Mouse (Mus musculus) bone marrow, adult 2 months (tissue): Measurements from ENCODE around the gene Akap6. TPM values are rescaled to one million over a fixed set of nuclear protein-coding genes. Genes with fewer than 3 reads are reported as not detected.

Experiments
- H3K27ac ChIP-seq: fragments of 200-500 bp; 2 replicates; pipeline ENCODE4 v1.5.1; 2012; ENCODE audit warnings: low read depth, mild to moderate bottlenecking, control low read depth, inconsistent platforms, low read length; ENCODE audit not compliant: control insufficient read depth, poor library complexity, insufficient read depth
- H3K4me1 ChIP-seq: fragments of 200-500 bp; 2 replicates; pipeline ENCODE4 v1.6.1; 2011; ENCODE audit warnings: low read length; ENCODE audit not compliant: control insufficient read depth, insufficient read depth
- H3K4me3 ChIP-seq: fragments of 200-500 bp; replicated peaks from 2 replicates; pipeline ENCODE3; 2011; ENCODE audit warnings: mild to moderate bottlenecking, low read depth, low read length, control low read depth; ENCODE audit not compliant: control insufficient read depth
- CTCF ChIP-seq: fragments of 200-500 bp; IDR thresholded peaks from 2 replicates; pipeline ENCODE4 v1.5.1; 2011; ENCODE audit warnings: low read length, control low read depth; ENCODE audit not compliant: control insufficient read depth, insufficient read depth
- POLR2A ChIP-seq: fragments of 200-500 bp; IDR thresholded peaks from 2 replicates; pipeline ENCODE4 v1.6.1; 2011; ENCODE audit warnings: low read depth, mild to moderate bottlenecking, control low read depth, low read length, borderline replicate concordance; ENCODE audit not compliant: control insufficient read depth
- WGBS: fragments of 180-500 bp; shearing (Covaris S2); methylation state at CpG from one replicate; pipeline ENCODE4 v1.1.7; 2018; 5-methylcytosine and 5-hydroxymethylcytosine counted together
- polyA plus RNA-seq: library from polyadenylated mRNA; stranded (reverse); fragments of >200 nt; gene quantifications from 2 replicates; pipeline ENCODE4 v1.2.4, GENCODE M21; 2011; ENCODE audit warnings: low replicate concordance; ENCODE audit not compliant: missing spikeins, insufficient read depth, insufficient read length

Gene Akap6
- polyA plus RNA-seq, 1 experiment = 0.37 TPM

DNA sequence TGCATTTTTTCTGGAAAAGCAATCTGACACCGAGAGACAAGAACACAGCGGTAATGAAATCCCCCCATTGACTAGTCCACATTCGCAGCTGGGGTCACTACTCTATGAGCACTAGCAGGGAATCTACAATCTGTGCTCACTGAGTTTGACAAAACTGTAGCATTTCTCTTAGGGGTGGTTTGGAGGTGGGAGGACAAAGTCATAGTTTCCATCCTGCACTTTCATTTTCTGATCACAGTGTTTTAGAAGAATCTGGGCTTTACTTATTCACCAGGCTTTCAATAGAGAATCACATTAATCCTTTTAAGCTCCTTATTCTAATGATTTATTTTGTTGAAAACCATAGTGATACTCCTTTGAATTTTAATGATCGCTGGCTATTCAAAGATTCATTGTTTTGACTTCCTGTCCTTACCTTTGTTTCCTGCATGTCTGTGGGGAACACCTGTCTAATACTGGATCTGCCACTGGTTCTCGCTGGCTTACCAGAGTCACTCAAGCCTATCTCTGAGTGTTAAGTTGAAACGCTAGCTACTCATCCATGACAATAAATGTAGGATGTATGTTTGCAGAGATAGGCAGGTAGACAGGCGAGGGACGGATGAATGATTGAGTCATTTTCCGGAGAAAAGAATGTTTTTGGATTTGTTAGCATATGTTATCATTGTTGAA is 325.5 kb downstream of the Akap6 start:
- 82% methylated on average over 9 of the region's 9 CpGs for WGBS

GRCm38 (mm10) chr12:53027308-53027707 is 328.1 kb downstream of the Akap6 start:
- WGBS = 52% methylated on average over 4 of the region's 4 CpGs
- H3K4me1 ChIP-seq = no peaks in the 10 kb centered on the region
- no peak for TF ChIP-seq POLR2A
- H3K4me3 ChIP-seq = no peak overlapping the region
- H3K27ac ChIP-seq = no peak overlapping the region

More for the DNA sequence above, 325.5 kb downstream of the Akap6 start:
- TF ChIP-seq POLR2A = no peak
- TF ChIP-seq CTCF = no peak
- Histone ChIP-seq H3K4me1 (no peaks in the 10 kb centered on the region), H3K4me3 (no peak overlapping the region), H3K27ac (no peak overlapping the region)

DNA sequence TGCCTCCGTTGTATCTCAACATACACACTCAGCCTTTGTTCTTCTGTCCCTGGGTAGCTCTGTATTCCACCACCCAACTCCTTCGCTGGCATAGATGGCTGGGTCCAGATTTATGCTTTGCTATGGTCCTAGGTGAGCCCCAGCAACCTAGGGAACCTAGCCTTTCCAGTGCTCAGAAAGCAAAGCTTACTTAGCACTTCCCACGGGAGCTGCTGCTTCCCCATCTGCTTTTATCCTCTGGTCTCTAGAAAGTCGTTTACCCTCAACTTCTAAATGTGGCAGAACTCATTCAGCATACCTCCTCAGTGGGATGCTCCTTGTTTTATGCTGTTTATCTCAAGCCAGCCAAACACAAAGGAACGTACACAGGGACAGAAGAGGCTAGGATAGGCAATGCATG is 329.7 kb downstream of the Akap6 start:
- WGBS = 56% methylated on average over 5 of the region's 5 CpGs
- TF ChIP-seq POLR2A (no peak), CTCF (no peak)
- Histone ChIP-seq H3K4me1 (no peaks in the 10 kb centered on the region), H3K27ac (no peak overlapping the region), H3K4me3 (no peak overlapping the region)

- no peak for TF ChIP-seq POLR2A
- no peak for TF ChIP-seq CTCF
- Histone ChIP-seq H3K4me1 (no peaks in the 10 kb centered on the region), H3K27ac (no peak overlapping the region), H3K4me3 (no peak overlapping the region)
- WGBS = 76% methylated on average over 6 of the region's 6 CpGs
Observed at GRCm38 (mm10) chr12:53029910-53030309, 330.7 kb downstream of the Akap6 start.

DNA sequence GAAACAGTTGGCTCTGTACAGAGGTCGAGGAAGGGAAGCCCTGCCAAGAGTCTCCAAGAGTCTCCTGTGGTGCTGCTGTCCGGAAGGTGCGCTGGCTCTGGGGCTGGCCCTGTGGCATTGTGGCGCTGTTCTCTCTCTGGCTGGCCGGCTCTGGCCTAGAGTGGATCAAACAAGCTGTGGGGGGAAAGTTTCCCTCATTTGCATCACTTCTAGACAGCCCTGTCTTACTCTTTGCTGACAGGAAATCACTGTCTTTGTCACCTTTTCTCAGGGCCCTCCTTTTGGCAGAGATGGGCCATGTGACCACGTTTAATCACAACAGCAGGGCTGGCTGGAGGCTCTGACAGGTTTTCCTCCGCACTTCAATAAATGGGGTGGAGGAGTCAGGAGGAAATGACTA is 333.6 kb downstream of the Akap6 start:
- H3K4me1 ChIP-seq = no peaks in the 10 kb centered on the region
- no peak overlapping the region for H3K27ac ChIP-seq
- TF ChIP-seq CTCF (no peak), POLR2A (no peak)
- 41% methylated on average over 7 of the region's 7 CpGs for WGBS
- no peak overlapping the region for H3K4me3 ChIP-seq

- Histone ChIP-seq H3K27ac (no peak overlapping the region), H3K4me1 (no peaks in the 10 kb centered on the region), H3K4me3 (no peak overlapping the region)
- 78% methylated on average over 14 of the region's 14 CpGs for WGBS
- TF ChIP-seq POLR2A (no peak), CTCF (no peak)
Observed at GRCm38 (mm10) chr12:53033404-53033913, 334.3 kb downstream of the Akap6 start.

GRCm38 (mm10) chr12:53040634-53041033 is 341.5 kb downstream of the Akap6 start:
- Histone ChIP-seq H3K27ac (no peak overlapping the region), H3K4me3 (no peak overlapping the region), H3K4me1 (no peaks in the 10 kb centered on the region)
- no peak for TF ChIP-seq POLR2A
- no peak for TF ChIP-seq CTCF
- 82% methylated on average over 5 of the region's 5 CpGs for WGBS

DNA sequence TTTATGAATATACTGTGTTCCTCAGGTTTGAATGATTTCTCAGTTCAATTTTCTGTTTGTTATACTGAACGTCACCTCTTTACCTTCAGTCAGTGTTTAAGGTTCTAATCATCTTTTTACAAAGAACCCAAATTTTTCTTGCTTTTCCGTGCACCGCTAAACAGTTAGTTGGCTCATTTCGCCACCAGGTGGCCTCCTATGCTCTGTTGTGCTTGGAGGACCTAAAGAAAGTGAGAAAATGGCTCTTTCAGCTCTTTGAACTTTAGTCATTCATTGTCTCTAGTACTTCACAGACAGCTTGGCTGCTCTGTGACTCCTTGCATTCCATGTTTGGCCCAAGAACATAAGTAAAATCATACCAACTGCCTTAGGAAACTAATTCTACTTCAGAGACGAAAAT is 343.6 kb downstream of the Akap6 start:
- Histone ChIP-seq H3K27ac (no peak overlapping the region), H3K4me3 (no peak overlapping the region), H3K4me1 (no peaks in the 10 kb centered on the region)
- WGBS = 41% methylated on average over 5 of the region's 5 CpGs
- TF ChIP-seq POLR2A (no peak), CTCF (no peak)

DNA sequence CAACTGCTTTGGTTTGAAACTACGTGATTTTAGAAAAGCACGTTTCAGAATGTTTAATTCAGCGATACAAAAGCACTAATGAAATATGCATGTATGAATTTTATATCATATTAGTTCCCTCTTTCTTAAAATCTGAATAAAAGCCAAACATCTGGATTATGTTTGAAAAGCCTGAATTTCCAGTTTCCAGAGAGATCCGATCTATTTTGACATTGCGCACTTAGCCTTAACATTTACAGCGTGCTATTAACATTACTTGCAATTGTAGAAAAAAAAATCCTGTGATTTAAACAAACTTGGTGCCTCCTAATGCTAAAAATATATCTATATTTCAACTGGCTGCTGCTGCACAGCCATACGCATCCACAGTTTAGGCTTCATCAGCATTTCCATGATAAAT is 358.4 kb downstream of the Akap6 start:
- no peaks in the 10 kb centered on the region for H3K4me1 ChIP-seq
- H3K4me3 ChIP-seq = no peak overlapping the region
- WGBS = 91% methylated on average over 7 of the region's 7 CpGs
- no peak overlapping the region for H3K27ac ChIP-seq
- TF ChIP-seq CTCF = no peak
- TF ChIP-seq POLR2A = no peak
